Mouse (Mus musculus): ENCODE data around the gene Ints7.

The Ints7 gene

GRCm38 (mm10) chr1:191638404-191638803 lies 63.0 kb downstream of the Ints7 start:
- DNase-seq: no peak

GRCm38 (mm10) chr1:191639200-191639807 lies 63.9 kb downstream of the Ints7 start:
- no peak for DNase-seq

DNA sequence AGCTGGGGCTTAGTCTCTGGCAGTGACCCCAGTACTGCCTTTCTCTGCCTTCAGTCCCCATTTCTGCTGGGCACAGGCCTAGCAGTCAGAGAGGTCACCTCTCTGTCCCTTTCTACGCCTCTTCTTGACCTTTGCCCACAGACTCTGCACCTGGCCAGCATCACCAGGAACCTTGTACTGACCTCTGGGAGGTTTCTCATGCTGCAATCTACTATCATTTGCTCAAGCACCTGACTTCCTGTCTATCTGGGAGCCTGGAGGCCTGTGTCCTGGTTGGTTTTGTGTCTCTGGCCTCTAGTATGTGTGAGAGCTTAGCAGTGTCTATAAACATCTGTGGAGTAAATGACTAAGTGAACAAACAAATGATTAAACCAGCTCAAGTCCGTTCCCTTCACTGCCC lies 64.7 kb downstream of the Ints7 start:
- peak; percentile 56 for DNase-seq

DNA sequence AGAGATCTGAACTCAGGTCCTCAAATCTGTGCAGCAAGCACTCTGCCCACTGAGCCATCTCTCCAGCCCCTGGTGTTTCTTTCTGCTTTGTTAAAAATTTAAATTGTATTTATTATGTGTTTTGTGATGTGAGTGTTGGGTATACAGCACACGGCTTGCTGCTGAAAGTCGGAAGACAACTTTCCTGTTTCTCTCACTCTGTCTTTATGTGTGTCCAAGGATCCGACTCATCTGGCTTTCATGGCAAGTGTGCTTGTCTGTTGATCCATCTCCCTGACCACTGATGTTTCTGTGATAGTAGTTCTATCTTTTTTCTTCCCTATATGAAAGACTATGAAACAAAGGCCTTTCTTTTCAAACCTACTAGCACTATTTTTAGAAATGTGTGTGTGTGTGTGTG lies 65.4 kb downstream of the Ints7 start:
- no peak for DNase-seq

DNA sequence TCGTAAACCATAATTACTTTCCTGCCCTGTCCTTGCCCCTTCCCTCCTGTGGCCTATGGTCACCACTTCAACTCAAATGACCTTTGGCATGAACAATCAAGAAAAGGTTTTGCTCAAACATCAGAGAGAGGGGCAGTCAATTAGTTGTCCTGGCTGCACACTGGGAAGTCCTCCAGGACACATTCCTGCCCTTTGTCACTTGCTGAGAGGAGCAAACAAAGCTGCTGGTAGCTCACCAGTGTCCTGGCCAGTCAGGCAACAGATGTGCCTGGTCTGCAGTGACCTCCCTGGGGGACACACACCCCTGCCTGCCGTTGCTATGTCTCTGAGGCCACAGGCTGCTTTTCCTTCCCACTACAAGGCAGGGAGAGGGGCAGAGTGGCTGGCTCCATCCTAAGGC lies 66.0 kb downstream of the Ints7 start:
- DNase-seq: peak; percentile 73

DNA sequence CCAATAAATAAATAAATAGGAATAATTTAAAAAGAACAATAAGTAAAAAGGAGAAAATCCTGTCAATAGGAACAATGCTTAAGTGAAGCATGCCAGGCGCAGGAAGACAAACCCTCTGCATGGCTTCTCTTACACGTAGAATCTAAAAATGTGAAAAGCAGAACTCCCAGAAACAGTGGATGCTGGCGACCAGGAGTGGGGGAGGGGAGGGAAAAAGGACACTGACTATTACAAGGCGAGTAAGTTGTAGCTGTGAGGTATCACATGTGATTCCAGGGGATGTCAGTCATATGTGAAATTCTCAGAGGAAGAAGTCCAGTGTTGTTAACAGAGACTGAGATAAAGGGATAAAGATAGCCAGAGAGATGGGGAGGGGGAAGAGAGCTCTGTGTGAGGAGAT lies 67.5 kb downstream of the Ints7 start:
- no peak for DNase-seq

DNA sequence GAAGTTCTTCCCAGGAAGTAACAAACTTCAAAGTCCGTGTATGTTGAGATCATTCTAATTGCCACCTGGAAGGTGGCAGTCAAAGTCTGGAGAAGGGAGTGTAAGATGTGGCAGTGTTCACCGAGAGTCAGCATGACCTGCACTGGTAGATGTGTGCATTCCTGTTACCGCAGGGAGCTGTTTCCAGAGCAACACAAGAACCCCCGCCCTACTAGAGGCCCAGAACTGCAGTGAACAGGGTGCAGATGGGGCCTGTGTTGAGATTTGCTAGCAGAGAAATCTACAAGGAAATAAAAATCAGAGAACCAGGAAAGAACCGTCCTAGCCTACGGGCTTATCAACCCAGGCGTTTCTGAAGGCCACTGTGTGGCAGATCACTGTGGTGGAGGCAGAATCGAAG lies 70.5 kb downstream of the Ints7 start:
- DNase-seq: peak; percentile 31

- no peak for DNase-seq
Measured at GRCm38 (mm10) chr1:191647590-191647989, 72.2 kb downstream of the Ints7 start.

DNA sequence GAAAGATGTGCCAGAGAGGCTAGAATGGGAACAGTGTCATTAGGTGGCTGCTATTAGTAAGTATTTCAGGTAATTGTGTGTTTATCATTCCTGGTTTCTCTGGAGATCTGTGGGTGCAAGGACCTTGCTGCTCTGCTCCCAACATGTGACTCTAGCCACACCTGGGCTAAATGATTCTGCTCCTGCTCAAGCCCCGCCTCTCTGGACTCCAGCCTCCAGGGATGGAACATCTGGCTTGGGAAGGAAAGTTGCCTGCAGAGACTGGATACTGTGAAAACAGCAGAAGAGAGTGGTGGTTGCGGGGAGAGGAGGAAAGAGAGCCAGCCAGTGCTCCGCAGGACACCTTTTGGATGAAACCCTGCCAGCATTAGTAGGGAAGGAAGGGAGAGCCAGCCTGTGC lies 84.0 kb downstream of the Ints7 start:
- DNase-seq: no peak

GRCm38 (mm10) chr1:191661019-191661796 lies 85.8 kb downstream of the Ints7 start:
- DNase-seq: no peak

DNA sequence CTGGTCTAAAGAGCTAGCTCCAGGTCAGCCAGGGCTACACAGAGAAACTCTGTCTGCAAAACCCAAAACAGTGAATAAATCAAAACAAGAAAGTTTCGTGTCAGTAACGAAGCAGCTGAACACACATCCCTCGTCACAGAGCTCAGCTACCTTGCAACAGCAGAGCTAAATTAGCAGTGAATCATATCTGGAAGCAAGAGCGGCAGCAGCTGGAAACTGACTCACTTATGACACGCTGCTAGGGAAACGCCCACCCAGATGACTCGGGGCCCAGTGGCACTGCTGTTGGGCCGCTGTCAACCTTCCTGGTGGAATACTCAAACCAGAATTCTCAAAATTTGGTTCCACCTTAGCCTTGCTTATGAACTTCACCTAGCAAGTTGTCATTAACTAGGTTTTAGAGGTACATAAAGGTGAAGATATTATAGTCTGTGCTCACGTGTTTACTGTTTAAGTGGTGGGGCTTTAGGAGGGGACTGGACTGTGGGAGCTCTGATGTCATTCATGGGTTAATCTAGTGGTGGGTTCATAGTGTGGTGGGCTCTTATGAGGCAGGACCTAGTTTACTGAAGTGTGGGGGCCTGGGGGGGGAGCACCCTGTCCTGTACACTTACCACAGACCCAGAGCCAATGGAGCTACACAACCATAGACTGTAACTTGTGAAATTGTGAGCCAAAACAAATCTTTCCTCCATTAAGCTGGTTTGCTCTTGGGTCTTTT lies 86.9 kb downstream of the Ints7 start:
- DNase-seq: no peak

GRCm38 (mm10) chr1:191662899-191663500 lies 87.6 kb downstream of the Ints7 start:
- peak; percentile 77 for DNase-seq

DNA sequence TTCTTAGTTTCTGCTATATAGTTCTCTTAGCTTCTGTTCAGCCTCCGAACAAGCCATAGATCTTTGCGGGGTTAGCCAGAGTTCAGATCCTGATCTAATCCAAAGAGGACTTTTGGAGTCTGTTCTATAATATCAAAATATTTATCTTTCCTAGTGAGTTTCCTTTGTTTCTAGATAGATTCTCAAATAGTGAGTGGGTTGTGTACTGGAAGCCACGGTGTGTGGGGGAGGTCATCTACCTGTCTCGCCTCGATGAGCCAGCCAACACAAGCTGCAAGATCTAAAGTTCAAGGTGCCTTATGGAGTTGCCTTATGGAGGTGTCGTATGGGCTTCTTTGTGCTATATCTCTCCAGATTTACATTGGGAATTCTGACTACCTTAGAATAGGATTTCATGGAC lies 88.2 kb downstream of the Ints7 start:
- no peak for DNase-seq

DNA sequence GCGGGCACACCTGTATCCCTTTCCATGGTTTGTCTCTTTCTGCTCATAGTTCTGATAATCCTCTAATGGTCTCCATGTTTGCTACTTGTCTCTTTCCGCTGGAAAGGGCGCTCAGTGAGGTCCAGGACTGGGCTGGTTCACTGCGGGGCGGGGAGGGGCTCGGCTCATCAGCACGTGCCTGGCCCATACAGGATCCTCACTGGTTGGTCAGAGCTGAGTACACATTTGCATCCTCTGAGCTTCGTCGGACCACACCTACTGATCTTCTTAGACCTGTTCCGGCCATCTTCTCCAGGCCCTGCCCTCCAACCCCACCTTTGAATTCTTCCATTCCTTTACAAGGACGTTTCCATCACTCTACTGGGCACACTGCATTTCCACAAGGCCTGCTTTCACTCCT lies 90.9 kb downstream of the Ints7 start:
- no peak for DNase-seq

DNA sequence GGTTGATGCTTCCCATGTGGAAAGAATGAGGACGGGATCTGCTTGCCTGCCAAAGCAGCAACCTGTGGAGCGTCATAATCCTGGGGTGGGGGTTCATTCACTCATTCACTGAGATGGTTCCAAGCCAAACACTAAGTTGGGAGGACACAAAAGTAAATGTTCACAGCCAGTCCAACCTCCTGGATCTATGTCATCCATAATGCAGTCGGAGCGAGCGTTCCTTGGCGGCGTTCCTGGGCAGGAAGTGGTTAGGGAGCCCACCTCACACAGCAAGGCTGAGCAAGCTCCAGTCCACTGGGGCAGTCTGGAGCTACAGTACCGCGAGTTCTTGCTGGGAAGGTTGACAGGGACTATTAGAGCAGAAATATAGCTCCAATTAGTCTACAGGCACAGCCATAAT lies 92.6 kb downstream of the Ints7 start:
- DNase-seq: no peak

Data from kidney, adult 9 months (tissue).